ENCODE assay signal across 10 mouse cellular contexts in the genomic region with DNA sequence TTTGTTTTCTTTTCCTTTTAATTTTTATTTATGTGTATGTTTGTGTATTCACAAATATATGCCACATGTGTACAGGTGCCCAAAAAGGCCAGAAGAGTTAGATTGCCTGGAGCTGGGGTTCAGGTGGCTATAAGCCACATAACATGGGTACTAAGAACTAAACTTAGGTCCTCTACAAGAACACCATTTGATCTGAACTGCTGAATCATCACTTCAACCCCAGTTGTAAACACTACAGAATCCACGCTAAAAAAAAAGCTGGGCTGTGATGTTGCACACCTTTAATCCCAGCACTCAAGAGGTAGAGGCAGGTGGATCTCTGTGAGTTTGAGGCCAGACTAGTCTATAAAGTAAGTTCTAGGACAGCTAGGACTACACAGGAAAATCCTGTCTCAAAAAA. TPM values are rescaled to one million over a fixed set of nuclear protein-coding genes. Genes with fewer than 3 reads are reported as not detected.
DNase-seq lines count a peak whose midpoint lies in the region; ATAC-seq and TF ChIP-seq lines count a peak whose summit lies in the region.
"Had no signal": no experiment of that assay in that cellular context is flagged by ENCODE, and none has a peak within 500 bp of the region (broad histone marks: within the 10 kb centered on the region; RNA-seq: fewer than 3 reads in every experiment).

No protein-coding gene starts in this region.

- 0 out of 2 replicates have a peak overlapping the region, but pooled peaks have one; percentile 55 for H3K4me2 ChIP-seq in forebrain, embryonic 12.5 days
- H3K4me2 ChIP-seq in forebrain, embryonic 16.5 days (ENCODE audit: low read length), result no peak overlapping the region
- 0 out of 2 replicates have a peak overlapping the region, but pooled peaks have one; percentile 79 for H3K4me2 ChIP-seq in neural tube, embryonic 12.5 days (replicated peaks)
- H3K4me2 ChIP-seq in liver, embryonic 14.5 days (ENCODE audit: low read depth), result peak overlapping the region; percentile 97

- H3K27me3 ChIP-seq in forebrain, embryonic 12.5 days, result no peaks in the 10 kb centered on the region
- no peaks in the 10 kb centered on the region for H3K27me3 ChIP-seq in forebrain, embryonic 16.5 days (replicated peaks; ENCODE audit: control insufficient read depth, insufficient read depth, low read length)
- H3K27me3 ChIP-seq in neural tube, embryonic 12.5 days (replicated peaks), result no peaks in the 10 kb centered on the region
- no peaks in the 10 kb centered on the region for H3K27me3 ChIP-seq in liver, embryonic 14.5 days (ENCODE audit: control insufficient read depth, insufficient read depth, low read length)

- peaks cover 21% of the 10 kb centered on the region for H3K36me3 ChIP-seq in forebrain, embryonic 12.5 days (replicated peaks)
- H3K36me3 ChIP-seq in forebrain, embryonic 16.5 days (ENCODE audit: control insufficient read depth, insufficient read depth), result peaks cover 17% of the 10 kb centered on the region
- peaks cover 19% of the 10 kb centered on the region for H3K36me3 ChIP-seq in neural tube, embryonic 12.5 days
- H3K36me3 ChIP-seq in liver, embryonic 14.5 days (replicated peaks; ENCODE audit: control insufficient read depth, insufficient read depth, low read depth), result peaks cover 26% of the 10 kb centered on the region

- no peak overlapping the region for H3K27ac ChIP-seq in forebrain, embryonic 12.5 days
- no peak overlapping the region for H3K27ac ChIP-seq in forebrain, embryonic 16.5 days (ENCODE audit: low read length)
- H3K27ac ChIP-seq in neural tube, embryonic 12.5 days, result no peak overlapping the region
- H3K27ac ChIP-seq in liver, embryonic 14.5 days, result peak overlapping the region; percentile 94

- no peak overlapping the region for H3K4me3 ChIP-seq in forebrain, embryonic 12.5 days (replicated peaks)
- H3K4me3 ChIP-seq in forebrain, embryonic 16.5 days (replicated peaks; ENCODE audit: low read length), result no peak overlapping the region
- H3K4me3 ChIP-seq in neural tube, embryonic 12.5 days, result no peak overlapping the region
- peak overlapping the region; percentile 79 to 97; a peak in 3 of 4 replicates for H3K4me3 ChIP-seq in liver, embryonic 14.5 days (ENCODE audit: insufficient read depth in 1 of 2, low read depth in 2 of 2, low read length in 2 of 2)

- no peak for TF ChIP-seq EP300 in liver, embryonic 14.5 days (IDR thresholded peaks at IDR 0.05; ENCODE audit: low read depth)

- no peak overlapping the region for H3K9ac ChIP-seq in forebrain, embryonic 12.5 days
- no peak overlapping the region for H3K9ac ChIP-seq in forebrain, embryonic 16.5 days (replicated peaks; ENCODE audit: low read depth, low read length)
- H3K9ac ChIP-seq in neural tube, embryonic 12.5 days, result 0 out of 2 replicates have a peak overlapping the region, but pooled peaks have one; percentile 75
- peak overlapping the region; percentile 81 for H3K9ac ChIP-seq in liver, embryonic 14.5 days (replicated peaks)

- DNase-seq in neural tube, embryonic 10.5 days (ENCODE audit: extremely low spot score, low spot score), result no peak
- DNase-seq in liver, embryonic 14.5 days (ENCODE audit: low read depth in 3 of 3, low spot score in 3 of 3), result no peak
- DNase-seq in adrenal gland, postnatal 36 days, result no peak
- no peak for DNase-seq in urinary bladder, adult 2 months (ENCODE audit: low spot score)
- DNase-seq: kidney, adult 9 months; lung, adult 18-20 months had no signal

- no peak for ATAC-seq in forebrain, embryonic 12.5 days (ENCODE audit: low FRiP score)
- ATAC-seq in forebrain, embryonic 16.5 days, result no peak
- ATAC-seq in neural tube, embryonic 12.5 days (ENCODE audit: low FRiP score, low read depth), result no peak
- no peak for ATAC-seq in liver, embryonic 14.5 days (ENCODE audit: insufficient read depth)
- no peak for ATAC-seq in frontal cortex, adult (ENCODE audit: low TSS enrichment)

- TF ChIP-seq CTCF in liver, embryonic 14.5 days (IDR thresholded peaks at IDR 0.05; ENCODE audit: low read depth), result no peak

- no peaks in the 10 kb centered on the region for H3K9me3 ChIP-seq in forebrain, embryonic 12.5 days
- no peaks in the 10 kb centered on the region for H3K9me3 ChIP-seq in forebrain, embryonic 16.5 days (ENCODE audit: control insufficient read depth, low read length)
- no peaks in the 10 kb centered on the region for H3K9me3 ChIP-seq in neural tube, embryonic 12.5 days
- no peaks in the 10 kb centered on the region for H3K9me3 ChIP-seq in liver, embryonic 14.5 days (ENCODE audit: control insufficient read depth, low read length)

- peaks cover 33% of the 10 kb centered on the region for H3K4me1 ChIP-seq in forebrain, embryonic 12.5 days
- peaks cover 33% of the 10 kb centered on the region for H3K4me1 ChIP-seq in forebrain, embryonic 16.5 days (replicated peaks; ENCODE audit: control insufficient read depth, insufficient read depth, low read length)
- peaks cover 31% of the 10 kb centered on the region for H3K4me1 ChIP-seq in neural tube, embryonic 12.5 days
- H3K4me1 ChIP-seq in liver, embryonic 14.5 days (replicated peaks; ENCODE audit: control insufficient read depth in 2 of 2, insufficient read depth in 2 of 2, low read length in 1 of 2), result peaks cover 29 to 37% of the 10 kb centered on the region in 2 experiments

- WGBS in forebrain, embryonic 12.5 days, result 86% methylated on average over 1 of the region's 1 CpGs
- WGBS in forebrain, embryonic 16.5 days, result 74% methylated on average over 1 of the region's 1 CpGs
- 79% methylated on average over 1 of the region's 1 CpGs for WGBS in neural tube, embryonic 12.5 days
- WGBS in liver, embryonic 14.5 days (ENCODE audit: insufficient replicate concordance), result 35% methylated on average over 1 of the region's 1 CpGs

RNA-seq across cellular contexts. Expression of a gene that starts 1.8 kb away (rescaled TPM):
- 140 and 143 TPM in 2 replicates for polyA plus RNA-seq in forebrain, embryonic 12.5 days (2016; fragmentation: Nextera tagmentation; extraction: Ambion mirVana)
- 186 TPM in 2 replicates for polyA plus RNA-seq in forebrain, embryonic 16.5 days (2015; fragmentation: Nextera tagmentation; extraction: Ambion mirVana)
- 144 and 147 TPM in 2 replicates for polyA plus RNA-seq in neural tube, embryonic 12.5 days (2016; fragmentation: Nextera tagmentation; extraction: Ambion mirVana)
- polyA plus RNA-seq in liver, embryonic 14.5 days (2012; rRNA removed), result 78.4 and 82.2 TPM in 2 replicates
- polyA plus RNA-seq in liver, embryonic 14.5 days (2014; fragmentation: Nextera tagmentation; extraction: Ambion mirVana), result 88.5 and 89.1 TPM in 2 replicates
- total RNA-seq in adrenal gland, postnatal 36 days (2021), result 100 to 1,000 TPM; 354 to 445 TPM
- polyA plus RNA-seq in urinary bladder, adult 2 months (2012; rRNA removed), result 103 and 115 TPM in 2 replicates

RNA-seq across cellular contexts. Expression of a gene that starts 14.2 kb away (rescaled TPM):
- polyA plus RNA-seq in forebrain, embryonic 12.5 days (2016; fragmentation: Nextera tagmentation; extraction: Ambion mirVana), result 83.7 and 85.9 TPM in 2 replicates
- polyA plus RNA-seq in forebrain, embryonic 16.5 days (2015; fragmentation: Nextera tagmentation; extraction: Ambion mirVana), result 90.6 and 109 TPM in 2 replicates
- 83.5 and 85.1 TPM in 2 replicates for polyA plus RNA-seq in neural tube, embryonic 12.5 days (2016; fragmentation: Nextera tagmentation; extraction: Ambion mirVana)
- 27.7 and 34.1 TPM in 2 replicates for polyA plus RNA-seq in liver, embryonic 14.5 days (2012; rRNA removed)
- polyA plus RNA-seq in liver, embryonic 14.5 days (2014; fragmentation: Nextera tagmentation; extraction: Ambion mirVana), result 51.6 and 57.6 TPM in 2 replicates
- 10 to 100 TPM; 52.3 to 71.2 TPM for total RNA-seq in adrenal gland, postnatal 36 days (2021)
- 37.9 and 45.9 TPM in 2 replicates for polyA plus RNA-seq in urinary bladder, adult 2 months (2012; rRNA removed)

RNA-seq across cellular contexts. Expression of a gene that starts 19.1 kb away (rescaled TPM):
- polyA plus RNA-seq in forebrain, embryonic 12.5 days (2016; fragmentation: Nextera tagmentation; extraction: Ambion mirVana), result 2.8 and 3.7 TPM in 2 replicates
- 2.5 and 2.8 TPM in 2 replicates for polyA plus RNA-seq in forebrain, embryonic 16.5 days (2015; fragmentation: Nextera tagmentation; extraction: Ambion mirVana)
- 2.3 and 3.6 TPM in 2 replicates for polyA plus RNA-seq in neural tube, embryonic 12.5 days (2016; fragmentation: Nextera tagmentation; extraction: Ambion mirVana)
- polyA plus RNA-seq in liver, embryonic 14.5 days (2012; rRNA removed), result 0.65 and 0.78 TPM in 2 replicates
- polyA plus RNA-seq in liver, embryonic 14.5 days (2014; fragmentation: Nextera tagmentation; extraction: Ambion mirVana), result 0.34 and 0.63 TPM in 2 replicates
- 1 to 10 TPM in 1 of 2 experiments, under 1 TPM in 1; 0.82 to 1.0 TPM for total RNA-seq in adrenal gland, postnatal 36 days (2021)
- 0.19 and 0.28 TPM in 2 replicates for polyA plus RNA-seq in urinary bladder, adult 2 months (2012; rRNA removed)

RNA-seq across cellular contexts. Expression of a gene that starts 19.8 kb away (rescaled TPM):
- 108 and 114 TPM in 2 replicates for polyA plus RNA-seq in forebrain, embryonic 12.5 days (2016; fragmentation: Nextera tagmentation; extraction: Ambion mirVana)
- 129 and 136 TPM in 2 replicates for polyA plus RNA-seq in forebrain, embryonic 16.5 days (2015; fragmentation: Nextera tagmentation; extraction: Ambion mirVana)
- polyA plus RNA-seq in neural tube, embryonic 12.5 days (2016; fragmentation: Nextera tagmentation; extraction: Ambion mirVana), result 129 TPM in 2 replicates
- polyA plus RNA-seq in liver, embryonic 14.5 days (2012; rRNA removed), result 29.9 and 32.0 TPM in 2 replicates
- 36.7 and 36.9 TPM in 2 replicates for polyA plus RNA-seq in liver, embryonic 14.5 days (2014; fragmentation: Nextera tagmentation; extraction: Ambion mirVana)
- 10 to 100 TPM; 83.6 to 92.9 TPM for total RNA-seq in adrenal gland, postnatal 36 days (2021)
- 96.5 and 99.1 TPM in 2 replicates for polyA plus RNA-seq in urinary bladder, adult 2 months (2012; rRNA removed)

RNA-seq across cellular contexts. Expression of a gene that starts 35.5 kb away (rescaled TPM):
- polyA plus RNA-seq in forebrain, embryonic 12.5 days (2016; fragmentation: Nextera tagmentation; extraction: Ambion mirVana), result 206 and 225 TPM in 2 replicates
- polyA plus RNA-seq in forebrain, embryonic 16.5 days (2015; fragmentation: Nextera tagmentation; extraction: Ambion mirVana), result 200 and 218 TPM in 2 replicates
- polyA plus RNA-seq in neural tube, embryonic 12.5 days (2016; fragmentation: Nextera tagmentation; extraction: Ambion mirVana), result 186 and 216 TPM in 2 replicates
- polyA plus RNA-seq in liver, embryonic 14.5 days (2012; rRNA removed), result 66.2 and 90.9 TPM in 2 replicates
- 77.4 and 84.9 TPM in 2 replicates for polyA plus RNA-seq in liver, embryonic 14.5 days (2014; fragmentation: Nextera tagmentation; extraction: Ambion mirVana)
- 100 to 1,000 TPM in 1 of 2 experiments, 10 to 100 TPM in 1; 94.7 to 144 TPM for total RNA-seq in adrenal gland, postnatal 36 days (2021)
- 196 and 275 TPM in 2 replicates for polyA plus RNA-seq in urinary bladder, adult 2 months (2012; rRNA removed)

Comparison
In these comparisons a context has a peak if more than half of its experiments do, and no peak if none do; other contexts are left out.
1. H3K4me3 ChIP-seq: peak in liver, embryonic 14.5 days (2 of 2); none in forebrain, embryonic 12.5 days (single experiment), forebrain, embryonic 16.5 days (single experiment) and neural tube, embryonic 12.5 days (single experiment).
2. H3K9ac ChIP-seq: peak in neural tube, embryonic 12.5 days (single experiment) and liver, embryonic 14.5 days (single experiment); none in forebrain, embryonic 12.5 days (single experiment) and forebrain, embryonic 16.5 days (single experiment).